In genomic region chr14:121495741-121496140, GRCm38 (mm10) we compare ENCODE assay signal across 23 mouse cellular contexts. TPM values are rescaled to one million over a fixed set of nuclear protein-coding genes. Genes with fewer than 3 reads are reported as not detected.
DNase-seq lines count a peak whose midpoint lies in the region; ATAC-seq lines count a peak whose summit lies in the region.
"Had no signal": no experiment of that assay in that cellular context is flagged by ENCODE, and none has a peak within 500 bp of the region (broad histone marks: within the 10 kb centered on the region; RNA-seq: fewer than 3 reads in every experiment).

No protein-coding gene starts in this region.

- H3K9me3 ChIP-seq in midbrain, embryonic 11.5 days (ENCODE audit: control insufficient read depth, low read length), result no peaks in the 10 kb centered on the region
- H3K9me3 ChIP-seq in midbrain, embryonic 10.5 days (replicated peaks), result no peaks in the 10 kb centered on the region
- H3K9me3 ChIP-seq: embryonic facial prominence, embryonic 10.5 days; liver, embryonic 15.5 days; midbrain, embryonic 12.5 days; neural tube, embryonic 13.5 days had no signal

- no peak for ATAC-seq in midbrain, embryonic 11.5 days (ENCODE audit: low FRiP score)
- ATAC-seq: hindbrain, embryonic 16.5 days had no signal

- H3K27ac ChIP-seq in midbrain, embryonic 11.5 days (ENCODE audit: low read depth, low read length), result no peak overlapping the region
- H3K27ac ChIP-seq in midbrain, embryonic 10.5 days (replicated peaks), result no peak overlapping the region
- H3K27ac ChIP-seq: embryonic facial prominence, embryonic 10.5 days; liver, embryonic 15.5 days; macrophage; midbrain, embryonic 12.5 days; neural tube, embryonic 13.5 days had no signal

- peak; percentile 26 for DNase-seq in midbrain, embryonic 11.5 days (ENCODE audit: low spot score, missing footprints)
- no peak for DNase-seq in midbrain, embryonic 10.5 days (ENCODE audit: low spot score)
- peak; percentile 17 for DNase-seq in cerebellum, adult 11-12 months
- peak; percentile 33 to 64 for DNase-seq in cerebellum, postnatal 14 days
- no peak for DNase-seq in adrenal gland, adult 8-10 months
- DNase-seq in adrenal gland, postnatal 25 days, result no peak
- no peak for DNase-seq in heart, adult 9 months (ENCODE audit: low spot score in 2 of 2)
- DNase-seq: heart, adult 11 months; heart, postnatal 4 days; kidney, adult 18-20 months; kidney, postnatal 10 days; right cerebral cortex, postnatal 4 days; thymus, postnatal 14 days had no signal

- no peak overlapping the region for H3K4me3 ChIP-seq in midbrain, embryonic 11.5 days (ENCODE audit: low read depth, low read length)
- no peak overlapping the region for H3K4me3 ChIP-seq in midbrain, embryonic 10.5 days
- H3K4me3 ChIP-seq: embryonic facial prominence, embryonic 10.5 days; liver, embryonic 15.5 days; midbrain, embryonic 12.5 days; neural tube, embryonic 13.5 days had no signal

- H3K4me1 ChIP-seq in midbrain, embryonic 11.5 days (ENCODE audit: control insufficient read depth, insufficient read depth, low read length), result no peaks in the 10 kb centered on the region; the same call in 1 of the 2 replicates
- H3K4me1 ChIP-seq in midbrain, embryonic 10.5 days, result peaks cover 13% of the 10 kb centered on the region
- H3K4me1 ChIP-seq: liver, embryonic 15.5 days; midbrain, embryonic 12.5 days had no signal

- no peak overlapping the region for H3K4me2 ChIP-seq in midbrain, embryonic 11.5 days
- H3K4me2 ChIP-seq: liver, embryonic 15.5 days; midbrain, embryonic 12.5 days; neural tube, embryonic 13.5 days had no signal

- H3K9ac ChIP-seq in midbrain, embryonic 11.5 days (ENCODE audit: low read length), result no peak overlapping the region
- H3K9ac ChIP-seq: liver, embryonic 15.5 days; midbrain, embryonic 12.5 days; neural tube, embryonic 13.5 days had no signal

- H3K27me3 ChIP-seq in midbrain, embryonic 11.5 days (ENCODE audit: control insufficient read depth, insufficient read depth, low read length), result no peaks in the 10 kb centered on the region
- H3K27me3 ChIP-seq in midbrain, embryonic 10.5 days (ENCODE audit: low read depth, poor library complexity, severe bottlenecking), result no peaks in the 10 kb centered on the region
- H3K27me3 ChIP-seq: midbrain, embryonic 12.5 days; neural tube, embryonic 13.5 days had no signal

- 80% methylated on average over 4 of the region's 4 CpGs for WGBS in midbrain, embryonic 11.5 days
- WGBS in midbrain, embryonic 10.5 days, result 82% methylated on average over 4 of the region's 4 CpGs

- H3K36me3 ChIP-seq in midbrain, embryonic 11.5 days (ENCODE audit: control insufficient read depth, insufficient read depth, low read length), result no peaks in the 10 kb centered on the region
- H3K36me3 ChIP-seq in midbrain, embryonic 10.5 days, result no peaks in the 10 kb centered on the region
- H3K36me3 ChIP-seq: embryonic facial prominence, embryonic 10.5 days; liver, embryonic 15.5 days; midbrain, embryonic 12.5 days; neural tube, embryonic 13.5 days had no signal

RNA-seq across cellular contexts. Expression of gene Slc15a1, which starts 9.3 kb away (rescaled TPM):
- polyA plus RNA-seq in midbrain, embryonic 11.5 days (2014; fragmentation: Nextera tagmentation; extraction: Ambion mirVana), result not detected in 2 replicates
- polyA plus RNA-seq in midbrain, embryonic 10.5 days (2016; fragmentation: Nextera tagmentation; extraction: Ambion mirVana), result 0.04 TPM in 1 of 2 replicates, not detected in the other
- total RNA-seq in adrenal gland, adult 8-10 months (2022), result under 1 TPM in 2 of 4 experiments, not detected in 2; 0.14 to 0.20 TPM
- not detected in 2 replicates for total RNA-seq in adrenal gland, postnatal 25 days (2021)
- total RNA-seq: common myeloid progenitor, adult 5-6 weeks; gastrocnemius, adult 8-10 months; layer of hippocampus, adult 18-20 months had no signal
- polyA plus RNA-seq: forebrain, embryonic 11.5 days; liver, embryonic 15.5 days; macrophage; midbrain, embryonic 12.5 days; neural tube, embryonic 13.5 days had no signal

Comparison
In these comparisons a context has a peak if more than half of its experiments do, and no peak if none do; other contexts are left out.
1. DNase-seq: peak in midbrain, embryonic 11.5 days (single experiment), cerebellum, adult 11-12 months (single experiment) and cerebellum, postnatal 14 days (2 of 2); none in midbrain, embryonic 10.5 days (single experiment), adrenal gland, adult 8-10 months (single experiment), adrenal gland, postnatal 25 days (single experiment) and heart, adult 9 months (0 of 2).